Mouse (Mus musculus): ENCODE measurements at regions not wholly inside any gene's neighbourhood (a gene's known extent, or its start where the extent isn't known, plus 50 kb on each side); places are given as distances from the start of the nearest gene placed in this dataset.
A peak's percentile ranks its signal among the peaks of the same experiment; 100 is the strongest.

DNA sequence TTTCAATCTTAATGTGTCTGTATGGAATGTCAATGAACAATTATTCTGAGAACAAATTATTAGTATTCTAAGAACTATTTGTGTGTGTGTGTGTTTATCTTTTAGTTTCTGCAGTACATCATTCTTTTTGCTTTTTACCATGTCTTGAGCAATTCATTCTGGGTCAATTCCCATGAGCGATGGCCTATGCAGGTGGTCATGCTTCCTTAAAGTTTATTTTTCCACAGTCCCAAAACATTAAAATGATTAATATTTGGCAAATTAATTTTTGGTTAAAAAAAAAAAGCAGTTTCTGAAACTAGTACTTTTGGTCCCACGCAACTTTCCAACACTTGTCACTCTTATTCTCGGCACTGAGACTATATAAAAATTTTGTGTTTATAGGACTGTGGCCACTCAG, 416.8 kb upstream of the Rgmb start:
- intact Hi-C loops (cut with DNase I), result no loop called here
- DNase-seq, result no peak

DNA sequence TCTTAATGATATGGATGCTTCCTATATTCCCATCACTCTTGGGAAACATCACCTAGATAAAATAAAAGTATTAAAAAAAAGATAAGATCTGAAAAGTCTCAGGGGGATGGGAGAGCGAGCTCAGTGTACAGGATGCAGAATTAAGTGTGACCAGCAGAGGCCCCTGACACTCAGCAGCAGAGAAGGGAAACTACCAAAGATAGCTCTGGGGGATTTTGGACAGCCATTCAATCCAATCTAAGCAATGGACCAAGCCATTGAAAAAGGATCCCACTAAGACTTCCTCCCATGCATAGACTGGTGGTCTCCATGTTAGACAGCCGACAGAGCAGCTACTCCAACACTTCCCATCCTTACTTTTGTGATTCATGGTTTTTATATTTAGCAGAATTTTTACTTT, 390.4 kb upstream of the Rgmb start:
- DNase-seq, result no peak
- intact Hi-C loops (cut with DNase I), result no loop called here

DNA sequence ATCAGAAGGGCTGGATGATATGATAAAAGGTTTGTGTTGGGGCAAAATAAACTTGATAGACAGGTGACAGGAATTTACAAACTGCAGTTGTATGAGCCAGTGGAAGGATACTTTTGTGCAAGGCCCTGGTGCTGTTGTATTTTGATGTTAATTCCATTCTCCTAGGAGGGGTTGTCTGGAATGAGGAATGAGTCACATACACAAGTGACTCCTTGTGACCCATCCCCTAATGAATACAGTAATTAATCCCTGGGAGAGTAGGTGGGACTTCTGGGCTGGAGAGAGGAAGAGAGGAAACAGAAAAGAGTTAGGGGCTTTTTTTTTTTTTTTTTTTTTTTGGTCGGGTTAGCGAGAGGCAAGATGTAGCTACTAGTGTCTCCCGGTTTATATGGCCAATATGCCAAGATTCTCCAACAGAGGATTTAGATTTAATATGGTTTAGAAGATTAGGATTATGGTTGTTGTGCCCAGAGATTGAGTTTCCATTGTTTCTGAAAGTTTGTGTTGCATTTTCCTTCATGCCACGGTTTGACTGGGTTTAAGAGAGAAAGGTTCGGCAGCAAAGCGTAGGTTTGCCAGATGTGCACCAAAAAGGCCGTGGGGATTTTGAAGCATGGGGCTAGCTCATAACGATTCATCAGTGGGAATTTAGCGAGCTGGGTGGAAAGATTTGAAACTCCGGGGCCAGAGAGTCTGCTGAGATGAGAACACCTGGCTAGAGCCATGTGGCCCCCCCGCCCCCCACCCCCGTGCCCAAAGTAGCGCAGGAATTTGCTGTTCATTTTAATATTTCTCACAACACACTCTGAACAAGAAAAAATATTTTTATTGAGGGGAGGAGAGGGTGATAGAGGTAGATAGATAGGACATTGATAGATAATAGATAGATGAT, 389.1 kb upstream of the Rgmb start:
- no peak for DNase-seq
- intact Hi-C loops (cut with DNase I), result no loop called here

DNA sequence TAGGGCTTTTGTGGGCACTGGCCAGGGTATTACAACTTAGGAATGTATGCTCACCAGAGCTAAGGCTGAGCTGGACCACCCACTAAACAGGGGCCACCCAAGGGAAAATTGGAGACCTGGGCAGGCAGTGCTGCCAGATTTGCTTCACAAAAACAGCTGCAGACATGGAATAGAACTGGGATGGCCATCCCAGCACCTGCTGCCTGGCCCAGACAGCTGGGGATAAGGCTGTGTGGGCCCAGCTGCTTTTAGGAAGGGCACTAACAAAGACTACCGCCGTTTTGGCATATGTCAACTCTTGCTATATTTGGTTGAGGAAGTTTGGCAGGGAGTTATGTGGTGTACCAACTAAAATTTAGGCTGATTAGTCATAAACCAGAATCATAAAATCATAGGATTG, 387.8 kb upstream of the Rgmb start:
- intact Hi-C loops (cut with DNase I), result no loop called here
- DNase-seq, result peak; percentile 10 to 26

DNA sequence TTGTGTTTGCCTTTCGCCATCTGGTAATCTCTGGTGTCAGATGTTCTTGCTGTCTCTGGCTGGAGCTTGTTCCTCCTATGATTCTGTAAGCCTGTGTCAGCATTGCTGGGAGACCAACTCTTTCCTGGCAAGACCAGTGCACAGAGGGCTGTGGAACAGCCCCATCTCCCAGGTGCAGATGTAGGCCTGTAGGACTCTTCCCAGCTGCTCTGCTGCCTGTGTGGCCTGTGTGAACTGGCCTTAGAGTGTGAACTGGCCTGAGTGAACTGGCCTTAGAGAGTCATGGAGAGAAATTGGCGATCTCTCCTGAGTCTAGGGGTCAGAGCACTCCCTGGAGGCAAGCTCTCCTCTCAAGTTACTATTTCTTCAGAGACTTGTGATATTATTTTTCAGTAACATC, 386.0 kb upstream of the Rgmb start:
- peak; percentile 2 to 3 for DNase-seq
- intact Hi-C loops (cut with DNase I), result no loop called here

DNA sequence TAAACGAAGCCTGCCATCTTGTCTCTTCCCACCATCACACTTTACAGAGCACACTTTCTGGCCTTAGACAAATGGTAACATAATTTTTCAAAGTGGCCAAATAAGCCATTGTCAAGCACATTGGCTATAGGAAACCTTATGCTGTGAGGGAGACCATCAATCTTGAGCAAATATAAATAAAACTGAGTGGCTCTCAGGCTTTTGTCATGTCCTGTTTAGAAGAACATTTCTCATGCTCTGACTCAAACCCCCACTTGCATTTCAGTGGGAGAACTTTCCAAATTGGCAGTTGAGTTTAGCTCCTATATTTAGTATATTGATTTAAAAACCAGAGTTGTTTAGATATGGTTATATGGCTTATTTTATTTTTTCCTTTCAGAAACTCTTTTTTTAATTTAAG, 362.8 kb upstream of the Rgmb start:
- intact Hi-C loops (cut with DNase I), result no loop called here
- DNase-seq, result no peak

DNA sequence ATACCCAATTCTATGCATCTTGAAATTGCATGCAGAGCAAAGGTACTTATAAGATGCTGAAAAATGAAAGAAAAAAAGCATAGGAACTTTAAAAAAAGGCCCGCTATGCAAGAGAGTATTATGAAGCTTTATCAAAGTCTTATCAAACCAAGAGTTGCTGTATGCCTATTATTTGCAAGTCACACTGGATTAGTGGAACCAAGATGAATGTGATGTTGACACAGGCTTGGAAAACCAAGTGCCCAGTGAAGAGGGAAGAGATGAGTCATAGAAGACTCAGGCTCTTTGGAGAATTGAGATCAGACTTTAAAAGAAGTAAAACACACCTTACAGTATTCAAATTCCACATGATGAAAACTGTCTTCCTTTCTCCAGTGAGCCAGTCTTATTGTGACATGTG, 350.0 kb upstream of the Rgmb start:
- intact Hi-C loops (cut with DNase I), result no loop called here
- no peak for DNase-seq

DNA sequence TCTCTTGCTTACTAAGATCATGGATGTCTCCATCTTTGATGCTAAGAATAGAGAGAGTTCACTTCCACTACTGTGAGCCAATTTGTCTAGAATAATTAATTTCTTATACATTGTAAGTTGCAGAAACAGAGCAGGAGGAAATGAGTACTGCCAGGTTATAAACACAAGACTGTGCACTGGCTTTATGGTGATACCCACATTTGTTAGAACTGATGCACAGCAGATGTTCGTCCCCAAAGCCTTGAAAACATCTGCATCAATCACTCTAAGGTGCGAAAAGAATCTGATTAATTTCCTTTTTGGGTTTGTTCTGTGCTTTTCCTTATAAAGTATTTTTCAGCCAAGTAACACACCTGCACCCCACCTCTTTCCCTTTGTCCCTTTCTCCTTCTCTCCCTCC, 347.3 kb upstream of the Rgmb start:
- intact Hi-C loops (cut with DNase I), result no loop called here
- no peak for DNase-seq

DNA sequence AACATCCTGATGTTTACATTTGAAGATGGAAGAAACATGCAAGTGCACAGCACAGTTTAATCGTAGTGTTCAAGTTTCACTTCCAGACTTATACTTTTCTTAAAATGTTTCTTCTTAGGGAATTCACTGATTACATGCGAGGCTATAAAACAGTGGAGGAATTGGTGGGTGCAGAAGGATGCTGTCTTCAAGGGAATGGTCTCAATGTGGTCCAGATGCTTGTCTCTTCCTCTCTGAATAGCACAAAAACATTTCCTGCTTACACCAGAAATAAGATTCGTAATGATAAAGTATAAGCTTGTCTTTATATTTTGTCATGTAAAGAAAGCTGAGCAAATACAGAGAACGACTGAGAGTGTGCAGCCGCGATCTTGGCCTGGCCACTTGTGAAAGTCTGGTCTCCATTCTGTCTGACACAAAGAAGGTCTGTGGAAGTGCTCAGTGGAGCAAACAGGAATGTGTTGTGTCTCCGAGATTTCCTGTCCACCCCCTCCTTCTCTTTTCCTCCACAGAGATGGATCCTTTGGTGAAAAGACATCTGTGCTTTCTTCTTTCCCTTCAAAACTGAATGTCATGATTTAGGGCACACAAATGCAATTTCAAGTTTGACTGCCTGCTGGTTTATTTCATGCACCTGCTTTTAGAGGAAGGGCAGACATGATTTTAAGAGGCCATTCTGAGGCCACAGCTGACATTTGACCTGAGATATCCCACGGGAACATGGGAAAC, 346.1 kb upstream of the Rgmb start:
- no peak for DNase-seq
- intact Hi-C loops (cut with DNase I), result no loop called here

DNA sequence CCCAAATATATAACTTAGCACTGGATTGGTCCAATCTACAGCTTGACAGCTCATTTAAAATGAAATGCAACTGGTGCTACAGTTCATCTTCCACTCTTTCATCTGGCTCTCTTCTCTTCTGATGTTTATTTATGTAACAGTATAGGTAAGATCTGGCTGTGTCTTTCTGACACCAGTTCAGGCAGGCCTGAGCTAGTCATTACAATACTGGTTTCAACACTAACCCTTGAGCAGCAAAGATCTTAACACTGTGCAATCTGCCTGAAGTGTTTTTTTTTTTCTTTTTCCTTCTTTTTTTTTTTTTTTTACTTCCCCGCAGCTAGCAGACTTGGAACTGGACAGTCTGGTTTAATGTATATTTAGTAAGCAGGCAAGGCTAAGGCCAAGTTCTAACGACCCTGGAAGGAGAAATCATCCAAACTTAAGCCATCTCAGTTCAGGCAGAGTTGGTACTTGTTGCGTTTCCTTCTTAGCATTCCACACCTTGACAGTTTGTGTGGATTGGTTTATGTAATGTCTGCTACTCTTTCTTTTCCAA, 342.8 kb upstream of the Rgmb start:
- no peak for DNase-seq
- intact Hi-C loops (cut with DNase I), result no loop called here

DNA sequence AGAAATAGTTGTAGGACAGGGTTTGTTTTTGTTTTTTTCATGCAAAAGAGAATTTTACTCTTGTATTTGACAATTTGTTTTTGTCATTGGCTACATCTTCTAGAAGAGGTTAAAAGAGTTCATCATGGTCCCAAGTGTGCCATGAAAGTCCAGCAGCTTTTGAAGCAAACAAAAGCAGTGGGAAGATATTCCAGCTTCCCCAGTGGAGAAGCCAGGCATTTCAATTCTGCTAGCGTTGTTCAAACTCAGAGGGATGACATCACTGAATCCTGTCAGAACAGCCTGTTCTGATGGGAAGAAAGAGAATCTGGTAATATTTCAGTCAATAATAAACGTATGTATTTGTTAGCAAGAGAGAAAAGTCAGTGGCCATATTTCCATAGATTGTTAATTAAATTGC, 335.9 kb upstream of the Rgmb start:
- intact Hi-C loops (cut with DNase I), result no loop called here
- peak; percentile 11 to 14 for DNase-seq

DNA sequence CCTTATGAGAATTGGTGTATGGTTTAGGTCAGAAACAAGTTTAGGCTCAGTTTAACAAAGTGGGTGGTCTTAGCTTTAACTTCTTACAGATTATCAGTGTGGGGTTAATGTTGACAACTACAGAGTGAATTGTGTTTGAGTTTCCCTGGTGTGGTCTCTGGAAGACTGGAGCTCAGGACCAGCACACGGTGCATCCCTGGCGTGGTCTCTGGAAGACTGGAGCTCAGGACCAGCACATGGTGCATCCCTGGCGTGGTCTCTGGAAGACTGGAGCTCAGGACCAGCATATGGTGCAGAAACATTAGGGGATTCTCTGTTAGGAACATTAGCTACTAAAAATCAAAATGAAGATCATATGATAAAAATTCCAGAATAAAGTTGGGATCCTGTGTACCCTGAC, 327.3 kb upstream of the Rgmb start:
- intact Hi-C loops (cut with DNase I), result no loop called here
- no peak for DNase-seq

DNA sequence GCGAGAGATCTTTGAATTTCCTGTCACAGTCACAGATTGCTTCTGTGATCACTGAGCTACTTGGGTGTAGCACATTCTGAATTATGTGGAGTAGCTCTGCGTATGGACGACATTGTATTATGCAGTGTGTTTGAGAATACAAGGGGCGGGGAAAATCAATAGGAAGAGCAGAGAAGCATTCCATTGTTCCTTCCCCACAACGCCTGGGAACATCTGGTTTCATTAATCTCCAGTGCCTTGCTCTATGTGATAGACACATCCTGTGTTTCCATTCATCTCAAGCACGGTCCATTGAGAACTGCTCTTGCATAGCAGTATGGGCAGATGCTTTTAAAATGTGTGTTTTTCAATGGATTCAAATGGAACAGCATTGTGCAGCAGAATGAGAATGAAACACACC, 326.9 kb upstream of the Rgmb start:
- intact Hi-C loops (cut with DNase I), result no loop called here
- DNase-seq, result no peak

DNA sequence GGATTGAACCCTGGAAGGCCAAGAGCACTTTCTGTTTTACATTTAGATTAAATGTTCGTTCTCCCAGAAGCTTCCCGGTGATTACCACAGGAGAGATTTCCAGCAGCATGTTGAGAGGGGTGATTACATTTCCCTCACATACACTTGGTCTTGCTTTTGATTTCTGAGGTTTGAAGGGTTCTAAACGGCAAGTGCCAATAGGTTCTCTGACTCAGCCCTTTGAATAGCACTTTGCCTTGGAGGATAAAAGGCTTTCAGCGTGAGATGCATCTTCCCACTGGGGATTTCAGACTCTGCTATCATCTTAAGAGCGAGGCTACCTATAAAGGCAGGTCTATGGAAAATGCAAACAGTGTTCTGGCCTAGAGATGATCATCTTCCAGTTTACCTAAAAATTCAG, 326.3 kb upstream of the Rgmb start:
- intact Hi-C loops (cut with DNase I), result no loop called here

DNA sequence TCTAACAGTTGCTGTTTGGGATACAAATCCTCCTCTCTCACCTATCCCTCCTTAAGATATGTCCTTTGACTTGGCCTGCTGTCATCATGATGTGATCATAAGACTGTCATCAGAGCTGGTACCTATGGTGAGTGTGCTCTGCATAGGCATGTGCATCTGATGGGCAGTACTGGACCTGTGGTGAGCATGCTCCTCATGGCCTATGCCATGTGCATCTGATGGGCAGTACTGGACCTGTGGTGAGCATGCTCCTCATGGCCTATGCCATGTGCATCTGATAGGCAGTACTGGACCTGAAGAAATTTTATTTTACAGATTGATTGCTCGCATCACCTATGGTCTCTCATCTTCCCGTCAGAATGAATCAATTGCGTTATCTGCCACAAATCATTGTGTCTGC, 325.8 kb upstream of the Rgmb start:
- intact Hi-C loops (cut with DNase I), result no loop called here
- no peak for DNase-seq

More for the DNA sequence above, 326.3 kb upstream of the Rgmb start:
- no peak for DNase-seq

DNA sequence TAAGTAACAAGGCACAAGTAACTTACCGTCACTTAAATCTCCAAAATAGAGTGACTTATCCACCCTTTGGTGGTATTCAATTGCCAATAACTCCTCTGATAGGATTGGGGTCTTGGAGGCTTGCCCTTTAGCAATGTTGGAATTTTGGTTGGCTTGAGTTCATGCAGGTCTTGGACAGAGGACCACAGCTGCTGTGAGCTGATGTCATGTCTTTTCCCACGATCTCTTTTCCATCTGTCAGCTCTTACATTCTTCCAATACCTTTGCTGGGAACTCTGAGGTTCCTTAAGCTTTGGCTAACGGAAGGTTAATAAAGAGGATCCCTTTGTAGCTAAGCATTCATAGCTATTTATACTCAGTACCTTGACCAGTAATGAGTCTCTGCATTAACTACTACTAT, 324.7 kb upstream of the Rgmb start:
- DNase-seq, result no peak
- intact Hi-C loops (cut with DNase I), result no loop called here

Data from heart, postnatal 14 days (tissue).